Mouse (Mus musculus) olfactory bulb, adult 2 months (tissue): ENCODE measurements at regions not wholly inside any gene's neighbourhood (a gene's known extent, or its start where the extent isn't known, plus 50 kb on each side); places are given as distances from the start of the nearest gene placed in this dataset.

ENCODE experiments used
- H3K27ac ChIP-seq: fragments of 200-500 bp; 2 replicates; pipeline ENCODE4 v1.5.1; 2012; ENCODE audit warnings: low read depth, low read length; ENCODE audit not compliant: insufficient read depth
- H3K4me1 ChIP-seq: fragments of 200-500 bp; 2 replicates; pipeline ENCODE4 v1.6.1; 2012; ENCODE audit warnings: low read length; ENCODE audit not compliant: control insufficient read depth, insufficient read depth
- H3K4me3 ChIP-seq: fragments of 200-500 bp; 2 replicates; pipeline ENCODE4 v1.5.1; 2012; ENCODE audit warnings: mild to moderate bottlenecking, low read depth, low read length, moderate library complexity; ENCODE audit not compliant: insufficient read depth
- CTCF ChIP-seq: fragments of 200-500 bp; IDR thresholded peaks from 2 replicates; pipeline ENCODE4 v1.5.1; 2012; ENCODE audit warnings: low read depth, mild to moderate bottlenecking, low read length, moderate library complexity; ENCODE audit not compliant: insufficient read depth
- POLR2A ChIP-seq: fragments of 200-500 bp; IDR thresholded peaks from 2 replicates; pipeline ENCODE4 v1.6.1; 2012; ENCODE audit warnings: mild to moderate bottlenecking, low read depth, low read length, moderate library complexity; ENCODE audit not compliant: insufficient read depth
- WGBS: fragments of 180-500 bp; shearing (Covaris S2); methylation state at CpG from one replicate; pipeline ENCODE4 v1.1.7; 2018; 5-methylcytosine and 5-hydroxymethylcytosine counted together

DNA sequence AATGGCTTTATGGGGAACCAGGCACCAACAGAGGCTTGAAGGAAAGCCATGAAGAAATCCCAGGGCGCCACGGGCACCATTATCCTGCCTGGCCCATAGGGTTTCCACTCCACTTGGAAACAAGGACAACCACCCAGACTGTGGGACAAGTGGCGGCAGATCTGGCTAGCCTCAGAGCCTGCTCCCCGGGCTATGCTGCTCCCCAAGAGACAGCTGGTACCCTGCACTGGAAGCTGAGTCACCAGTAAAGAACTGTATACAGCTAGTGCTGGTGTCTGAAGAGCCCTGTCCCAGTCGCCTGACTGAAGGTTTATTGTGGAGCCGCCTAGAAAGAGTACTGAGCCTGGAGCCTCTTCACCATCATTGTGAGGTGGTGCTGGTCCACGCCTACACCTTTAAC, 140.6 kb upstream of the Zfp703 start:
- TF ChIP-seq CTCF (no peak), POLR2A (no peak)
- H3K4me1 ChIP-seq, result 0 out of 2 replicates have a peak, but pooled peaks cover 2% of the 10 kb centered on the region
- H3K4me3 ChIP-seq, result no peak overlapping the region
- WGBS, result 90% methylated on average over 7 of the region's 7 CpGs
- H3K27ac ChIP-seq, result no peak overlapping the region

DNA sequence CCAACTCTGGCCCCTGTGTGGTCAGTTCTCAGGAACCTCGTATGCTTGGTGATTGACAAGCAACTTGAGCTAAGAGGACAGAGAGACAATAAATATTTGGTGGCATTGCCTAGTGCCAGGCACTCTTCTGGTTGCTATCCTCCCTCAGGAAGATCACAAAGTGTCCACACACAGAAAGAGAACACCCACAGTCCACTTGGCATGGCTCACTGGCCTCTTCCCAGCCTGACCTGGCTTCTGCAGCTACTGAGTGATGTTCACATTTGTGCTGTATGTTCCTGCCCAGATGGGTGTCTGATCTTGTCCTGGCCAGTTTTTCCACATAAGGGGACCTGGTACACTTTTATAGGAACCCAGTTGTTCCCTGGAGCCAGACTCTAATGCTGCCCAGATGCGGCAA, 136.8 kb upstream of the Zfp703 start:
- TF ChIP-seq POLR2A (no peak), CTCF (no peak)
- no peaks in the 10 kb centered on the region for H3K4me1 ChIP-seq
- 52% methylated on average over 2 of the region's 2 CpGs for WGBS
- H3K27ac ChIP-seq, result no peak overlapping the region
- H3K4me3 ChIP-seq, result no peak overlapping the region

DNA sequence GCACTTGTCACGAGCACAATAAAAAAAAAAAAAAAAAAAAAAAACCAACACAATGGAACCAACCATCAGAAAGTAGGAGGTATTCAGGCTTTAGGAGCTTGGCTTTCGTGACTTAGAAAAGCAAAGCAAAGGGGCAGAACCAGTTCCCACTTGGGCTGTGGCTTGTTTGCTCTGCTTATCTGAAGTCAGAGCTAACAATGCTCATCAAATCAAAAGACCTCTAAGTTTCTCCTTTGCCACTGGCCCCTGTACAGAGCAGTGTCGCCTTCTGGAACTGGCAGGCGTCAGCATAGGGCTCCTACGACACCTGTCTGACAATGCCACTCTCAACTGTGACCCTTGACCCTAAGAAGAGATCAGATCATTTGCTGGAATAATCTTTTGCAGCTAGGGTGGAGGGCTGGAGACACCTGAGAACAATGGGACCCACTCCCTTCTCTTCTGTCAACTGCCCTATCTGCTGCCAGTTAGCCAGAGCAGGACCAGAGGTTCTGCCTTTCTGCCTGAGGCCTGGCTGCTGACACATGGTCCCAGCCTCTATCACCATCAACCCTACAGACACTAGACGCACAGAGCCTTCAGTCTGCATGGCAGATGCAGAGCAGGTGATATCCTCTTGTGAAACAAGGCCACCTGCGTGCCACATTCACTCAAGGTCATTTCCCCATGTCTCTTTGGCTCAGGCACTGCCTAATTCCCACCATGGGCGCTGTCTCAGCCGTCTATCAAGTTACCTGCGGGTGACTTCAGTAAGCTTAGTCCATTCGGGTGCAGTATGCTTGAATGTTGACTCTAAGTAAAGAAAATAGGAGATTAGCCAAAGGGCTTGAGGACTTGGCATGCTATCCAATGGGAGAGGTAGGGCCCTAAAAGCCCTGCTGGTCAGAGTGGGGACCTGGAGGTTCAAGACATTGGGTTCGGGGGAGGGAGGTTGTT, 136.1 kb upstream of the Zfp703 start:
- Histone ChIP-seq H3K27ac (no peak overlapping the region), H3K4me3 (no peak overlapping the region), H3K4me1 (no peaks in the 10 kb centered on the region)
- 89% methylated on average over 12 of the region's 12 CpGs for WGBS
- TF ChIP-seq CTCF (no peak), POLR2A (no peak)

DNA sequence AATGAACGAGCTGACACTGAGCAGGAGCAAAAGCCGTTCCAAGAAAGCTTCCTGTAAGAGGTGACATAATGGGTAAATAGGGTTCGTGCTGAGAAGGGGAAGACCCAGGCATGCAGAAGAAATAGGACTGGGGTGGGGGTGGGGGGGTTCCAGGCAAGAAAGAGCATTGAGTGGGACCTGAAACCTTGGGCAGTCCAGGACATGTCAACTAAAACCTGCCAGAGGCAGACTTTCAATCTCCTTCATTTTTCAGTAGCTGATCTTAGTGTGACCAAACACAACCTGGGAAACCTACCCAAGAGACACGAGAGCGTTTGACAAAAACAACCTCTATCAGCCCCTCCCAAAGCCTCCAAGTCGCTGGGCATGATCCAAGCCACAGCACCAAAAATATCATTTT, 133.4 kb upstream of the Zfp703 start:
- Histone ChIP-seq H3K27ac (no peak overlapping the region), H3K4me1 (peaks cover 4% of the 10 kb centered on the region), H3K4me3 (no peak overlapping the region)
- 90% methylated on average over 6 of the region's 6 CpGs for WGBS
- TF ChIP-seq CTCF, result no peak
- TF ChIP-seq POLR2A, result no peak

DNA sequence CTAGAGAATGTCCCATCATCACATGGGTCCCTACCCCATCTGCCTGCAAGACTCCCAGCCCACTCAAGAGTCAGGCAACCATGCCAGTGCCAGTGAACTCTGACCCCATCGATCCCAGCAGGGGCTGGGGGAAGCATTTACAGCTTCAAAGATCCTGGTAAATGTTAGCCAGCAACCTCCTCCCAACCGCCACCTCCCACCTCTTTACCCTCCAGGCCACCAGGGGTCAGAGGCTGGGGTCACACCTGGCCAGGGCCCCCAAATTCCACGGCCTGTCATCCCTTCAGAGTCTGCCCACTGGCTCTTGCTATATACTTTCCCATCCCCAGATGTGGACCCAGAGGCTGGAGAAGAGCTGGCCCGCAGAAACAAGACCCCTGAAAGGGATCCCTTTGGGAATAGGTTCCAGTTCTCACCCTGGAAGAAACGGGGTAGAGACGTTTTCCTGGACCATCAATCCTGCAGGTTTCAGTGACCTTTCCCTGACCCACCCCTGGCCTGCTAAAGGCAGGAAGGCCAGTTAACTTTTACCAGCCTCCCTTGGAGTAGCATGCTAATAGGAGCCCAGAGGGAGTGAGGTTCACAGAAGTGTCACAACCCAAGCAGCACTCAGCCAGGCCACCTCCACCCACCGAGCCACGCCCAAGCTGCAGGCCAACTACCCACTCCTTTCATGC, 132.9 kb upstream of the Zfp703 start:
- no peak overlapping the region for H3K27ac ChIP-seq
- no peak for TF ChIP-seq CTCF
- TF ChIP-seq POLR2A, result no peak
- H3K4me3 ChIP-seq, result no peak overlapping the region
- WGBS, result 89% methylated on average over 8 of the region's 8 CpGs
- H3K4me1 ChIP-seq, result peaks cover 8% of the 10 kb centered on the region

DNA sequence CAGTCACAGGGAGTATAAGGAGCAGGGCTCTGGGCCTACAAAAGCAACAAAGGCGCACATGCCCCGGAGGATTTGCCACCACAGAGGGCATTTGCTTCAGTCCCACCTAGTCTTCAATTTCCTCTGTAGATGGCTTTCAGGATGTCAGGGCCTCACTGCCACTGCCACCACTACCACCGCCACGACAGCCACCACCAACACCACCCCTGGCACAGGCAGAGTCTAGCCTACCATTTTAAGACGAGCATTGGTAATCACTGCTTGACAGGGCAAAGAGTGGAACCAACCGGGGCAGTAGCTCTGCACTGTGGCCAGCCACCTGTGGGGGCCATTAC, 132.3 kb upstream of the Zfp703 start:
- H3K4me3 ChIP-seq, result no peak overlapping the region
- WGBS, result 96% methylated on average over 6 of the region's 6 CpGs
- TF ChIP-seq CTCF (no peak), POLR2A (no peak)
- peaks cover 9% of the 10 kb centered on the region for H3K4me1 ChIP-seq
- H3K27ac ChIP-seq, result no peak overlapping the region

DNA sequence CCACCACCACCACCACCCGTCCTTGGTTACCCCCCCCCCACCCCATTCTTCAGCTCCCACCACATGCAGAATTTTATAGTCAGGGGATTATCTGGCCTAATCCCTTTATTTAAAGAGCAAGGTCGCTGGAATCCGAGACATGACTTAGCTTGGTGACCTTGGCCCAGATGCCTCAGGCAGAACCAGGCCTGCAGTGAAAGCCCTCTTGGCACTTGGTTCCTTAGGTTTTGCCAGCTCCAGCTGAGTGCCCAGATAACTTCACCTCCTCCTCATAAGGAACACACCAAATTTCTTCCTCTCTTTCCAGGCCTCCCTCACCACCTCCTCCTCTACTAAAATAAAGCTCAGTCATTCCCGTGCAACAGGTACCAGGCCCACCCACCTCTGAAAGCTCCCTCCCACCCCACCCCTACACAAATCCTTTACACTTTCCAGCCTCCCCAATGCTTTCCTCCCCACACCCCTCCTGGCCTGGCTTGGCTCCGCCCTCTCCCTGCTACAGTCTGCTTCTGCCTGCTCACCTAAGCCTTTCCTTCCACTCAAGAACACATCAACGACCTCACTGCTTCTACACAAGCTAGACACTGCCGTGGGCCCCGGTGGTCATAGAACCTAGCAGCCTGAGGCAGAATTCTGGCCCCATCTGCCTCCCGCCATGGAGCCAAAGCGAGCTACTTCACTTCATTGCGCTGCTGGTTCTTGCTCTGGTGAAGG, 131.5 kb upstream of the Zfp703 start:
- H3K4me1 ChIP-seq, result peaks cover 9% of the 10 kb centered on the region
- no peak for TF ChIP-seq CTCF
- 77% methylated on average over 11 of the region's 11 CpGs for WGBS
- H3K4me3 ChIP-seq, result no peak overlapping the region
- no peak overlapping the region for H3K27ac ChIP-seq

DNA sequence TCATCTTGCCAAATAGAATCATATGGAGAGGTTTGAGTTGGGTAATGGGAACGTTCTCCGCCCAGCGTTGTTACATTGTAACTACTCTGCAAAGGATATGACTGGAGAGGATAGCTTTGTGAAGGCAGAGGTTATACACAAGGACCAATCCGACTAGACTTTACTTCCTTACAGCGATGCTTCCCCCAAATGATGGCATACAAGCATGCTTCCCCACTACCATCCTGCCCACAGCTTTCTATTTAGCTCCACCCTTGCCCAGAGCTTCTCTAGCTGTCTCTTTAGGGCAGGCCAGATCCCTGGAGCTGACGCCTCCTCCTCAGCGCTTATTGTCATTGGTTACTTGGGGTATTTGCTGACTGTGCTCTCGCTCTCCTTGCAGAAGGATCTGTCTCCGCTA, 130.1 kb upstream of the Zfp703 start:
- no peak for TF ChIP-seq CTCF
- no peak for TF ChIP-seq POLR2A
- WGBS, result 92% methylated on average over 9 of the region's 9 CpGs
- peaks cover 9% of the 10 kb centered on the region for H3K4me1 ChIP-seq
- H3K4me3 ChIP-seq, result no peak overlapping the region
- no peak overlapping the region for H3K27ac ChIP-seq
